ENCODE assay signal across 30 mouse cellular contexts in the genomic region with DNA sequence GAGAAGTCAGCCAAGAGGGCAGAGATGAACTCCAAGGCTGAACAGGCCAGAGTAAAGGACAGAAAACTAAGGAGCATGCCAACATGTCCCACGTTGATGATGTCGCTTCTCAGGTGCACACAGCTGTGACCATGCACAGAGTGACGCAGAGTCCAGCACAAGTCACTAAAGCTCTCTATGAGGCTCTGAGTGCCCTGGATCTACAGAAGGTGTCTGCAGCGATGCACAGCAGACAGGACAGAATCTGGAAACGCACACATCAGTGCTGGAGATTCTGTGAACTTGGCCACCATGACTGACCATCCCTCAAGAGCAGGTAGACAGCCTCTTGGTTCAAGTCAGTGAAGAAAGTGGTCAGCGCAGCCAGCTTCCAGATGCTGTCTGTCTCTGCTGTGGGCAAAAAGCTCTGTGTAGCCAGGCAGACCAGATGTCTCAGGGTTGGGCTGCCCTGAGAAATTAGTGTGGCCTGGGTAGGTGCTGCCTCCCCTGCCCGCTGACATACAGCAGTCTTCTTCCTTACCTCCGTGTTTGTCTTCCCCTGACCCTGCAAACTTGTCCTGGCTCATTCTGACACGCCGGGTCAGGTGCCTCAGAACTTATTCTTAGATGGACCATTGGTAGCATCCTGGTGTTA. TPM values are rescaled to one million over a fixed set of nuclear protein-coding genes. Genes with fewer than 3 reads are reported as not detected.
DNase-seq lines count a peak whose midpoint lies in the region; ATAC-seq lines count a peak whose summit lies in the region.
"Had no signal": no experiment of that assay in that cellular context is flagged by ENCODE, and none has a peak within 500 bp of the region (broad histone marks: within the 10 kb centered on the region; RNA-seq: fewer than 3 reads in every experiment).

No protein-coding gene starts in this region.

- ATAC-seq in forebrain, embryonic 16.5 days, result no peak
- 0 out of 2 replicates have a peak, but pooled peaks have one; percentile 28 for ATAC-seq in kidney, embryonic 14.5 days (ENCODE audit: low FRiP score, low TSS enrichment)
- 0 out of 2 replicates have a peak, but pooled peaks have one; percentile 16 for ATAC-seq in midbrain, embryonic 12.5 days (ENCODE audit: low FRiP score, low read depth)
- no peak for ATAC-seq in midbrain, embryonic 11.5 days (ENCODE audit: low FRiP score)
- peak; percentile 51 for ATAC-seq in midbrain, embryonic 16.5 days
- ATAC-seq: forebrain, postnatal 0 days; Patski had no signal

- no peak overlapping the region for H3K4me3 ChIP-seq in forebrain, embryonic 10.5 days
- H3K4me3 ChIP-seq in forebrain, embryonic 16.5 days (replicated peaks; ENCODE audit: low read length), result no peak overlapping the region
- H3K4me3 ChIP-seq in kidney, embryonic 14.5 days (ENCODE audit: low read length), result no peak overlapping the region
- no peak overlapping the region for H3K4me3 ChIP-seq in midbrain, embryonic 12.5 days
- H3K4me3 ChIP-seq in midbrain, embryonic 11.5 days (ENCODE audit: low read depth, low read length), result no peak overlapping the region
- H3K4me3 ChIP-seq in midbrain, embryonic 16.5 days (ENCODE audit: low read depth, low read length), result no peak overlapping the region
- H3K4me3 ChIP-seq: gastrocnemius, adult 2 months; hindbrain, embryonic 12.5 days; hindbrain, embryonic 15.5 days had no signal

- H3K27ac ChIP-seq in forebrain, embryonic 10.5 days, result peak overlapping the region; percentile 5
- H3K27ac ChIP-seq in forebrain, embryonic 16.5 days (ENCODE audit: low read length), result no peak overlapping the region
- H3K27ac ChIP-seq in kidney, embryonic 14.5 days (ENCODE audit: low read depth, low read length), result no peak overlapping the region
- H3K27ac ChIP-seq in midbrain, embryonic 12.5 days (replicated peaks), result peak overlapping the region; percentile 11
- H3K27ac ChIP-seq in midbrain, embryonic 11.5 days (ENCODE audit: low read depth, low read length), result no peak overlapping the region; the same call in 1 of the 2 replicates
- no peak overlapping the region for H3K27ac ChIP-seq in midbrain, embryonic 16.5 days (ENCODE audit: low read length)
- H3K27ac ChIP-seq: gastrocnemius, adult 2 months; hindbrain, embryonic 12.5 days; hindbrain, embryonic 15.5 days had no signal

- H3K4me2 ChIP-seq in forebrain, embryonic 16.5 days (ENCODE audit: low read length), result no peak overlapping the region
- no peak overlapping the region for H3K4me2 ChIP-seq in kidney, embryonic 14.5 days (replicated peaks; ENCODE audit: low read depth, low read length)
- H3K4me2 ChIP-seq in midbrain, embryonic 12.5 days (replicated peaks), result no peak overlapping the region
- H3K4me2 ChIP-seq in midbrain, embryonic 11.5 days, result no peak overlapping the region
- no peak overlapping the region for H3K4me2 ChIP-seq in midbrain, embryonic 16.5 days (ENCODE audit: low read length)
- H3K4me2 ChIP-seq: heart, embryonic 11.5 days; hindbrain, embryonic 12.5 days; hindbrain, embryonic 15.5 days had no signal

- H3K4me1 ChIP-seq in forebrain, embryonic 10.5 days, result peaks cover 17% of the 10 kb centered on the region
- H3K4me1 ChIP-seq in forebrain, embryonic 16.5 days (replicated peaks; ENCODE audit: control insufficient read depth, insufficient read depth, low read length), result no peaks in the 10 kb centered on the region; the same call in 1 of the 2 replicates
- 0 out of 2 replicates have a peak, but pooled peaks cover 7% of the 10 kb centered on the region for H3K4me1 ChIP-seq in kidney, embryonic 14.5 days (ENCODE audit: control insufficient read depth, insufficient read depth, low read length)
- peaks cover 20% of the 10 kb centered on the region for H3K4me1 ChIP-seq in midbrain, embryonic 12.5 days
- peaks cover 11% of the 10 kb centered on the region for H3K4me1 ChIP-seq in midbrain, embryonic 11.5 days (ENCODE audit: control insufficient read depth, insufficient read depth, low read length)
- H3K4me1 ChIP-seq in midbrain, embryonic 16.5 days (ENCODE audit: control insufficient read depth, insufficient read depth, low read length), result peaks cover 9% of the 10 kb centered on the region

- H3K27me3 ChIP-seq in forebrain, embryonic 10.5 days (ENCODE audit: poor library complexity, severe bottlenecking), result no peaks in the 10 kb centered on the region
- H3K27me3 ChIP-seq in forebrain, embryonic 16.5 days (replicated peaks; ENCODE audit: control insufficient read depth, insufficient read depth, low read length), result no peaks in the 10 kb centered on the region
- H3K27me3 ChIP-seq in kidney, embryonic 14.5 days (ENCODE audit: control insufficient read depth, insufficient read depth, low read length), result no peaks in the 10 kb centered on the region
- no peaks in the 10 kb centered on the region; the same call in 1 of the 2 replicates for H3K27me3 ChIP-seq in midbrain, embryonic 12.5 days
- H3K27me3 ChIP-seq in midbrain, embryonic 11.5 days (ENCODE audit: control insufficient read depth, insufficient read depth, low read length), result no peaks in the 10 kb centered on the region
- H3K27me3 ChIP-seq in midbrain, embryonic 16.5 days (ENCODE audit: control insufficient read depth, insufficient read depth, low read depth, low read length), result no peaks in the 10 kb centered on the region
- H3K27me3 ChIP-seq: CH12.LX; hindbrain, embryonic 12.5 days; hindbrain, embryonic 15.5 days; Patski had no signal

- no peaks in the 10 kb centered on the region for H3K9me3 ChIP-seq in forebrain, embryonic 10.5 days
- no peaks in the 10 kb centered on the region for H3K9me3 ChIP-seq in forebrain, embryonic 16.5 days (ENCODE audit: control insufficient read depth, low read length)
- H3K9me3 ChIP-seq in kidney, embryonic 14.5 days (ENCODE audit: control insufficient read depth, low read length), result no peaks in the 10 kb centered on the region
- H3K9me3 ChIP-seq in midbrain, embryonic 12.5 days, result no peaks in the 10 kb centered on the region
- H3K9me3 ChIP-seq in midbrain, embryonic 11.5 days (ENCODE audit: control insufficient read depth, low read length), result no peaks in the 10 kb centered on the region
- H3K9me3 ChIP-seq in midbrain, embryonic 16.5 days (replicated peaks; ENCODE audit: control insufficient read depth, low read length, poor library complexity, severe bottlenecking), result no peaks in the 10 kb centered on the region
- H3K9me3 ChIP-seq: G1E; hindbrain, embryonic 12.5 days; hindbrain, embryonic 15.5 days had no signal

- 87% methylated on average over 10 of the region's 10 CpGs for WGBS in forebrain, embryonic 10.5 days
- 82% methylated on average over 10 of the region's 10 CpGs for WGBS in forebrain, embryonic 16.5 days
- WGBS in kidney, embryonic 14.5 days, result 87% methylated on average over 10 of the region's 10 CpGs
- 83% methylated on average over 10 of the region's 10 CpGs for WGBS in midbrain, embryonic 12.5 days
- WGBS in midbrain, embryonic 11.5 days, result 86% methylated on average over 10 of the region's 10 CpGs
- 85% methylated on average over 10 of the region's 10 CpGs for WGBS in midbrain, embryonic 16.5 days

- no peak overlapping the region for H3K9ac ChIP-seq in forebrain, embryonic 16.5 days (replicated peaks; ENCODE audit: low read depth, low read length)
- H3K9ac ChIP-seq in kidney, embryonic 14.5 days (ENCODE audit: low read depth, low read length), result no peak overlapping the region
- H3K9ac ChIP-seq in midbrain, embryonic 12.5 days (replicated peaks), result no peak overlapping the region
- no peak overlapping the region for H3K9ac ChIP-seq in midbrain, embryonic 11.5 days (ENCODE audit: low read length)
- no peak overlapping the region for H3K9ac ChIP-seq in midbrain, embryonic 16.5 days (ENCODE audit: low read depth, low read length)
- H3K9ac ChIP-seq: forebrain, postnatal 0 days; hindbrain, embryonic 12.5 days; hindbrain, embryonic 15.5 days had no signal

- no peak for DNase-seq in forebrain, embryonic 10.5 days (ENCODE audit: extremely low spot score, low spot score)
- DNase-seq in kidney, adult 8-10 months, result no peak
- DNase-seq in midbrain, embryonic 11.5 days (ENCODE audit: low spot score, missing footprints), result no peak
- no peak for DNase-seq in adrenal gland, adult 18-20 months (ENCODE audit: low spot score in 2 of 2)
- DNase-seq: adrenal gland, adult 2 months; adrenal gland, postnatal 14 days; cerebellum, adult 11-12 months; cerebellum, adult 8-10 months; cerebellum, postnatal 10 days; cerebellum, postnatal 36 days; embryo, embryonic 11 days; forebrain, postnatal 0 days; gastrocnemius, adult 2 months; gastrocnemius, postnatal 25 days had no signal

- no peaks in the 10 kb centered on the region for H3K36me3 ChIP-seq in forebrain, embryonic 10.5 days (replicated peaks)
- H3K36me3 ChIP-seq in forebrain, embryonic 16.5 days (ENCODE audit: control insufficient read depth, insufficient read depth), result no peaks in the 10 kb centered on the region
- no peaks in the 10 kb centered on the region for H3K36me3 ChIP-seq in kidney, embryonic 14.5 days (ENCODE audit: control insufficient read depth, insufficient read depth, low read length)
- no peaks in the 10 kb centered on the region for H3K36me3 ChIP-seq in midbrain, embryonic 12.5 days
- no peaks in the 10 kb centered on the region for H3K36me3 ChIP-seq in midbrain, embryonic 11.5 days (ENCODE audit: control insufficient read depth, insufficient read depth, low read length)
- H3K36me3 ChIP-seq in midbrain, embryonic 16.5 days (ENCODE audit: control insufficient read depth, insufficient read depth, low read length), result no peaks in the 10 kb centered on the region
- H3K36me3 ChIP-seq: G1E; hindbrain, embryonic 12.5 days; hindbrain, embryonic 15.5 days had no signal

RNA-seq across cellular contexts. Expression of gene Kcnv2, which starts 43.8 kb away (rescaled TPM):
- polyA plus RNA-seq in forebrain, embryonic 10.5 days (2016; fragmentation: Nextera tagmentation; extraction: Ambion mirVana), result 0.04 and 0.07 TPM in 2 replicates
- polyA plus RNA-seq in forebrain, embryonic 16.5 days (2015; fragmentation: Nextera tagmentation; extraction: Ambion mirVana), result not detected in 2 replicates
- 0.19 and 0.62 TPM in 2 replicates for polyA plus RNA-seq in kidney, embryonic 14.5 days (2014; fragmentation: Nextera tagmentation; extraction: Ambion mirVana)
- 0.09 and 0.16 TPM in 2 replicates for polyA plus RNA-seq in midbrain, embryonic 12.5 days (2016; fragmentation: Nextera tagmentation; extraction: Ambion mirVana)
- polyA plus RNA-seq in midbrain, embryonic 11.5 days (2014; fragmentation: Nextera tagmentation; extraction: Ambion mirVana), result 0.19 and 0.29 TPM in 2 replicates
- polyA plus RNA-seq in midbrain, embryonic 16.5 days (2015; fragmentation: Nextera tagmentation; extraction: Ambion mirVana), result 0.09 TPM in 1 of 2 replicates, not detected in the other
- under 1 TPM in 1 of 2 experiments, not detected in 1; 0.07 TPM for total RNA-seq in adrenal gland, adult 18-20 months (2021)
- total RNA-seq: CH12.LX; hematopoietic stem cell, adult 5-6 weeks had no signal
- polyA plus RNA-seq: adrenal gland, adult 2 months; cortical plate, adult 2 months; embryonic facial prominence, embryonic 14.5 days; forebrain, embryonic 11.5 days; forebrain, postnatal 0 days; frontal cortex, adult 2 months; G1E; gonadal fat pad, adult 2 months; Patski had no signal

Comparison
In these comparisons a context has a peak if more than half of its experiments do, and no peak if none do; other contexts are left out.
1. H3K27ac ChIP-seq: peak in forebrain, embryonic 10.5 days (single experiment) and midbrain, embryonic 12.5 days (single experiment); none in forebrain, embryonic 16.5 days (single experiment), kidney, embryonic 14.5 days (single experiment), midbrain, embryonic 11.5 days (single experiment) and midbrain, embryonic 16.5 days (single experiment).
2. ATAC-seq: peak in kidney, embryonic 14.5 days (single experiment), midbrain, embryonic 12.5 days (single experiment) and midbrain, embryonic 16.5 days (single experiment); none in forebrain, embryonic 16.5 days (single experiment) and midbrain, embryonic 11.5 days (single experiment).